Mouse (Mus musculus) lung, postnatal 0 days (tissue): ENCODE results near the gene Ptprn2.

ENCODE experiments used
- CTCF ChIP-seq: IDR thresholded peaks from 2 replicates; pipeline ENCODE4 v1.5.1; 2016; ENCODE audit warnings: antibody characterized with exemption, mild to moderate bottlenecking
- EP300 ChIP-seq: IDR thresholded peaks from 2 replicates; pipeline ENCODE4 v1.6.1; 2016; ENCODE audit warnings: antibody characterized with exemption, mild to moderate bottlenecking, control low read depth

- TF ChIP-seq CTCF, result no peak
- TF ChIP-seq EP300, result peak; percentile 32
Observed at GRCm38 (mm10) chr12:116819836-116820235, 334.3 kb downstream of the Ptprn2 start.
